Comparison of ENCODE assay signal across 8 mouse cellular contexts in genomic region chr16:93712189-93712885, GRCm38 (mm10). TPM values are rescaled to one million over a fixed set of nuclear protein-coding genes. Genes with fewer than 3 reads are reported as not detected.
A peak's percentile ranks its signal among the peaks of the same experiment; 100 is the strongest.
DNase-seq lines count a peak whose midpoint lies in the region; ATAC-seq and TF ChIP-seq lines count a peak whose summit lies in the region.

No protein-coding gene starts in this region.

- peak overlapping the region; percentile 48 for H3K27ac ChIP-seq in heart, embryonic 13.5 days (replicated peaks)
- peak overlapping the region; percentile 99 for H3K27ac ChIP-seq in bone marrow, adult 2 months (ENCODE audit: control insufficient read depth, insufficient read depth, low read depth, low read length, poor library complexity)
- peak overlapping the region; percentile 89 for H3K27ac ChIP-seq in hindbrain, embryonic 13.5 days
- peak overlapping the region; percentile 44 for H3K27ac ChIP-seq in midbrain, embryonic 11.5 days (ENCODE audit: low read depth, low read length)

- H3K4me3 ChIP-seq in heart, embryonic 13.5 days = peak overlapping the region; percentile 73
- peak overlapping the region; percentile 32 for H3K4me3 ChIP-seq in C2C12 (ENCODE audit: insufficient read depth, poor library complexity, severe bottlenecking)
- H3K4me3 ChIP-seq in bone marrow, adult 2 months (replicated peaks; ENCODE audit: control insufficient read depth, low read depth, low read length) = peak overlapping the region; percentile 93
- H3K4me3 ChIP-seq in hindbrain, embryonic 13.5 days = peak overlapping the region; percentile 83
- H3K4me3 ChIP-seq in midbrain, embryonic 11.5 days (ENCODE audit: low read depth, low read length) = peak overlapping the region; percentile 71

- TF ChIP-seq CTCF in C2C12 (IDR thresholded peaks at IDR 0.05; ENCODE audit: control insufficient read depth, insufficient read depth, insufficient read length) = no peak
- TF ChIP-seq CTCF in bone marrow, adult 2 months (IDR thresholded peaks at IDR 0.05; ENCODE audit: control insufficient read depth, insufficient read depth, low read length) = no peak

- peaks cover 2% of the 10 kb centered on the region for H3K79me3 ChIP-seq in C2C12 (ENCODE audit: low read depth)

- H3K79me2 ChIP-seq in C2C12 (ENCODE audit: control insufficient read depth, insufficient read depth) = no peaks in the 10 kb centered on the region

- H3K4me1 ChIP-seq in heart, embryonic 13.5 days = peaks cover 15% of the 10 kb centered on the region
- peaks cover 5% of the 10 kb centered on the region; the same call in 1 of the 2 replicates for H3K4me1 ChIP-seq in bone marrow, adult 2 months (ENCODE audit: control insufficient read depth, insufficient read depth, low read length)
- peaks cover 30% of the 10 kb centered on the region for H3K4me1 ChIP-seq in hindbrain, embryonic 13.5 days (replicated peaks)
- H3K4me1 ChIP-seq in midbrain, embryonic 11.5 days (ENCODE audit: control insufficient read depth, insufficient read depth, low read length) = peaks cover 11% of the 10 kb centered on the region

- 11% methylated on average over 31 of the region's 31 CpGs for WGBS in heart, embryonic 13.5 days
- WGBS in bone marrow, adult 2 months = 7% methylated on average over 31 of the region's 31 CpGs
- WGBS in hindbrain, embryonic 13.5 days = 10% methylated on average over 31 of the region's 31 CpGs
- WGBS in midbrain, embryonic 11.5 days = 12% methylated on average over 31 of the region's 31 CpGs

- intact Hi-C loops in heart, postnatal 25 days (cut with DNase I) = no loop called here

- peaks cover 21% of the 10 kb centered on the region for H3K27me3 ChIP-seq in heart, embryonic 13.5 days (replicated peaks)
- H3K27me3 ChIP-seq in C2C12 (ENCODE audit: control insufficient read depth, insufficient read depth, insufficient read length) = no peaks in the 10 kb centered on the region
- peaks cover 7% of the 10 kb centered on the region for H3K27me3 ChIP-seq in hindbrain, embryonic 13.5 days
- peaks cover 8% of the 10 kb centered on the region for H3K27me3 ChIP-seq in midbrain, embryonic 11.5 days (ENCODE audit: control insufficient read depth, insufficient read depth, low read length)

- peak overlapping the region; percentile 84 for H3K9ac ChIP-seq in heart, embryonic 13.5 days
- H3K9ac ChIP-seq in hindbrain, embryonic 13.5 days = peak overlapping the region; percentile 93
- H3K9ac ChIP-seq in midbrain, embryonic 11.5 days (ENCODE audit: low read length) = peak overlapping the region; percentile 83

- peak; percentile 5; the same call in 1 of the 2 replicates for ATAC-seq in heart, embryonic 13.5 days (ENCODE audit: extremely low read depth, insufficient number of reproducible peaks, low FRiP score, low TSS enrichment)
- ATAC-seq in hindbrain, embryonic 13.5 days (ENCODE audit: low FRiP score) = peak; percentile 65; the same call in 1 of the 2 replicates
- ATAC-seq in midbrain, embryonic 11.5 days (ENCODE audit: low FRiP score) = no peak

- no peaks in the 10 kb centered on the region for H3K9me3 ChIP-seq in heart, embryonic 13.5 days
- H3K9me3 ChIP-seq in hindbrain, embryonic 13.5 days = no peaks in the 10 kb centered on the region
- no peaks in the 10 kb centered on the region for H3K9me3 ChIP-seq in midbrain, embryonic 11.5 days (ENCODE audit: control insufficient read depth, low read length)

- no peak for TF ChIP-seq POLR2A in bone marrow, adult 2 months (IDR thresholded peaks at IDR 0.05; ENCODE audit: borderline replicate concordance, control insufficient read depth, low read depth, low read length)

- DNase-seq in heart, postnatal 25 days (ENCODE audit: low spot score) = no peak
- peak; percentile 96 for DNase-seq in midbrain, embryonic 11.5 days (ENCODE audit: low spot score, missing footprints)
- DNase-seq in urinary bladder, adult 2 months (ENCODE audit: low spot score) = no peak
- no peak for DNase-seq in gastrocnemius, adult 8-10 months (ENCODE audit: low spot score in 2 of 2)

- peak overlapping the region; percentile 85 for H3K4me2 ChIP-seq in heart, embryonic 13.5 days
- peak overlapping the region; percentile 75 for H3K4me2 ChIP-seq in hindbrain, embryonic 13.5 days
- peak overlapping the region; percentile 87 for H3K4me2 ChIP-seq in midbrain, embryonic 11.5 days

- no peaks in the 10 kb centered on the region for H3K36me3 ChIP-seq in heart, embryonic 13.5 days
- no peaks in the 10 kb centered on the region for H3K36me3 ChIP-seq in C2C12 (ENCODE audit: control insufficient read depth, insufficient read depth)
- H3K36me3 ChIP-seq in hindbrain, embryonic 13.5 days = peaks cover 13% of the 10 kb centered on the region; the same call in 1 of the 2 replicates
- H3K36me3 ChIP-seq in midbrain, embryonic 11.5 days (ENCODE audit: control insufficient read depth, insufficient read depth, low read length) = no peaks in the 10 kb centered on the region

- peak overlapping the region; percentile 86 for H3ac ChIP-seq in C2C12 (ENCODE audit: control insufficient read depth, insufficient read length, low read depth)

TF ChIP-seq in C2C12, 6 proteins besides CTCF, POLR2A, EP300 and RAD21:
- no peak for TF ChIP-seq MYOG (IDR thresholded peaks at IDR 0.05; ENCODE audit: control insufficient read depth, extremely low read depth, insufficient read length)
TF ChIP-seq in C2C12: peak in this region for 0.

RNA-seq across cellular contexts. Expression of gene Dop1b, which starts 0.6 kb away (rescaled TPM):
- 6.0 and 6.4 TPM in 2 replicates for polyA plus RNA-seq in heart, embryonic 13.5 days (2015; fragmentation: Nextera tagmentation; extraction: Ambion mirVana)
- total RNA-seq in heart, postnatal 25 days (2021) = 10 to 100 TPM; 14.5 to 16.6 TPM
- 3.1 TPM for polyA plus RNA-seq in C2C12 (2012; fragmentation: generic; extraction: Trizol)
- 36.9 and 49.2 TPM in 2 replicates for polyA plus RNA-seq in bone marrow, adult 2 months (2011; ENCODE audit: insufficient read depth, insufficient read length, low replicate concordance, missing spikeins)
- 31.0 and 32.2 TPM in 2 replicates for polyA plus RNA-seq in hindbrain, embryonic 13.5 days (2015; fragmentation: Nextera tagmentation; extraction: Ambion mirVana)
- polyA plus RNA-seq in midbrain, embryonic 11.5 days (2014; fragmentation: Nextera tagmentation; extraction: Ambion mirVana) = 11.7 and 12.7 TPM in 2 replicates
- 30.7 and 34.3 TPM in 2 replicates for polyA plus RNA-seq in urinary bladder, adult 2 months (2012; rRNA removed)
- 10 to 100 TPM; 39.7 to 52.0 (median 48.4) TPM for total RNA-seq in gastrocnemius, adult 8-10 months (2022)

RNA-seq across cellular contexts. Expression of gene Cbr3, which starts 29.3 kb away (rescaled TPM):
- polyA plus RNA-seq in heart, embryonic 13.5 days (2015; fragmentation: Nextera tagmentation; extraction: Ambion mirVana) = 0.59 and 0.70 TPM in 2 replicates
- 1 to 10 TPM; 2.5 to 3.3 TPM for total RNA-seq in heart, postnatal 25 days (2021)
- 30.6 TPM for polyA plus RNA-seq in C2C12 (2012; fragmentation: generic; extraction: Trizol)
- 1.7 and 2.6 TPM in 2 replicates for polyA plus RNA-seq in bone marrow, adult 2 months (2011; ENCODE audit: insufficient read depth, insufficient read length, low replicate concordance, missing spikeins)
- polyA plus RNA-seq in hindbrain, embryonic 13.5 days (2015; fragmentation: Nextera tagmentation; extraction: Ambion mirVana) = 0.89 and 0.99 TPM in 2 replicates
- 0.72 and 1.1 TPM in 2 replicates for polyA plus RNA-seq in midbrain, embryonic 11.5 days (2014; fragmentation: Nextera tagmentation; extraction: Ambion mirVana)
- polyA plus RNA-seq in urinary bladder, adult 2 months (2012; rRNA removed) = 18.0 and 21.7 TPM in 2 replicates
- 1 to 10 TPM in 3 of 4 experiments, under 1 TPM in 1; 0.89 to 1.6 (median 1.4) TPM for total RNA-seq in gastrocnemius, adult 8-10 months (2022)

Comparison
In these comparisons a context has a peak if more than half of its experiments do, and no peak if none do; other contexts are left out.
1. H3K27ac ChIP-seq: peak in every context shown above with its lines; median percentile 99 in bone marrow, adult 2 months; 89 in hindbrain, embryonic 13.5 days; 48 in heart, embryonic 13.5 days; 44 in midbrain, embryonic 11.5 days.
2. H3K4me3 ChIP-seq: peak in every context shown above with its lines; median percentile 93 in bone marrow, adult 2 months; 83 in hindbrain, embryonic 13.5 days; 73 in heart, embryonic 13.5 days; 71 in midbrain, embryonic 11.5 days; 32 in C2C12.